Mouse (Mus musculus): Measurements from ENCODE around the gene Itgb3. TPM values are rescaled to one million over a fixed set of nuclear protein-coding genes. Genes with fewer than 3 reads are reported as not detected.
"Not testable (repeated sequence)": the region's sequence is repeated elsewhere in the genome, so short reads cannot be mapped to it uniquely, and the experiment has no call there.

The Itgb3 gene
- polyA plus RNA-seq (2012; ENCODE audit: insufficient read depth, insufficient read length, missing spikeins): 2.4 and 2.7 TPM in 2 replicates

DNA sequence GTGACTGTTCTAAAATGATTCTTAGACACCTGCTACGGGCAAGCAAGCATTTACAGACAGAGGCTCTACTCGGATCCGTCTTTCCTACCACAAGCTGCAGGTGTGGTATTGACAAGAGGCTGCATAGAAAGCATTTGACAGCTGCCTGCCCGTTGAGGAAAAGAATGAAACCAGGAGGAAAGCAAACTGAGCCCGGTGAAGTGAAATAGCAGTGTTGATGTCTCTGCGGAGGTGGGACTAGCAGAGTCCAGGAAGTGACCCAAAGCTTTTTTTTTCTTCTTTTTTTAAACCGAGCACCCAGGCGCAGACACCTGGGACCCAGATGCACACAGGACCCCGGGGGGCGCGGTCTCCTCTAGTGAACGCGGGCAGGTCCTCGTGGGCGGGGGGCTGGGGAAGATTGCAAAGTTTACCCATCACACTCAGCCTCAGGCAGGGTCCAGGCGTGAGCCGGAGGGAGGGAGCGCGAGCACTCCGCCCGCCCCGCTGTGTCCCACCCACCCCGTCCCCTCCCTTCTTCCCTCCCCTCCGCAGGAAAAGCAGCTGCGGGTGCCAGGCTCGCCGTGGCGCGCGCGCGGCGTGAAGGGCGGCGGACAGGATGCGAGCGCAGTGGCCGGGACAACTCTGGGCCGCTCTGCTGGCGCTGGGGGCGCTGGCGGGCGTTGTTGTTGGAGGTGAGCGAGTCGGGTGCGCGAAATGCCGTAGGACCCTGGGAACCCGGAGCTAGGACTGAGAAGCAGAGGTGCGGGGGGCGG is at the start of gene Itgb3:
Itgb3 (plus strand) TSS at position 510 of the 755 bp plus-strand sequence.
- Histone ChIP-seq H3K4me3 (ENCODE audit: insufficient read depth, low read length) (peak within 1 kb of the TSS; percentile 35), H3K27ac (ENCODE audit: insufficient read depth, low read depth, low read length) (no peak within 1 kb of the TSS), H3K4me1 (ENCODE audit: control insufficient read depth, insufficient read depth, low read length) (peaks cover 26% of the 10 kb centered on the region)
- no peak for TF ChIP-seq POLR2A (IDR thresholded peaks at IDR 0.05; ENCODE audit: borderline replicate concordance, low read depth, low read length)

DNA sequence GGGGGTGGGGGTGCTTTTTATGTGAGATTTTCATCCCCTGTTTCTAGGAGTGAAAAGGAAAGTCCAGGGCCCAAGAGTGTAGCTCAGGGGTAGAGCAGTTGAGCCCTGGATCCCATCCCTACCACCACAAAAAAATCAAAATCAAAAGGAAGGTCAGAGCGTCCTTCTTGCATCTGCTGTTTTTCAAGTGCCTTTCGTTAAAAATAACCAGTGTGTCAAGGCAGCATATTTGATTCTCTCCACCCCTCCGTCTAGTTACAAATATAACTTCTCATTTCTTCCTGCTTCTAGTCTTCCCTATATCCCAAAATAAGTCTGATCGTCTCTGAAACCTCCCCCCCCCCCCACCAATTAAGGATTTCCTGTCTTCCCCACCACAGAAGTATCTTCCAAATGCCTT is 49.7 kb upstream of the Itgb3 start:
- TF ChIP-seq CTCF (IDR thresholded peaks at IDR 0.05; ENCODE audit: low read depth, low read length): no peak
- no peak for TF ChIP-seq POLR2A (IDR thresholded peaks at IDR 0.05; ENCODE audit: borderline replicate concordance, low read depth, low read length)
- H3K4me3 ChIP-seq (ENCODE audit: insufficient read depth, low read length): no peak overlapping the region
- H3K4me1 ChIP-seq (ENCODE audit: control insufficient read depth, insufficient read depth, low read length): peaks cover 12% of the 10 kb centered on the region
- no peak overlapping the region for H3K27ac ChIP-seq (ENCODE audit: insufficient read depth, low read depth, low read length)

DNA sequence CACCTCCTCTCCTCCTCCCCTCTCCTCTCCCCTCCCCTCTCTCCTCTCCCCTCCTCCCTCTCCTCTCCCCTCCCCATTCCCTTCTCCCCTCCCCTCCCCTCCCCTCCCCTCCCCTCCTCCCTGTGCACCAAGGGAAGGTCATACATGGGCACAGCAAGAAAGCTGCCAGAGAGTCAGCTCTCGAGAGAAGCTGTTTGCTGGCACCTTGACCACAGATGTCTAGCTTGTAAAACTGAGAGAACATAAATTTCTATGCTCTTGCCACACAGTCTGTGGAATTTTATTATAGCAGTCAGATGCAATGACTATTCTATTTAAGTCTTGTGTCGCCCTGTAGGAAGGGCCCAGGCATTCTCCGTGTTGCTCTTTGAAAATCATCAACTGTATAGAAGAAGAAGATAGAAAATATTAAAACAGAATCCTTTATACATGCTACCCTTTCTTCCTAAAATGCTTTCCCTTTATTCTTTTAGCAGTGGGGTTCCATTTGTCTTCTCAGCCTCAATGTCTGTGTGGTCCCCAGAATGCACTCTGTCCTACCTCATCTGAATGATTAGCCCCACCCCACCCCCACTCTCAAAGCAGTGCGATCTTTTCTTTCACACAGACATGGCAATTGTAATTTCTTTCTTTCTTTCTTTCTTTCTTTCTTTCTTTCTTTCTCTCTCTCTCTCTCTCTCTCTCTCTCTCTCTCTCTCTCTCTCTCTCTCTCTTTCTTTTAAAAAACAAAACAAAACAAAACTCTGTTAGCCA is 49.0 kb upstream of the Itgb3 start:
- Histone ChIP-seq H3K4me3 (ENCODE audit: insufficient read depth, low read length) (no peak overlapping the region), H3K4me1 (ENCODE audit: control insufficient read depth, insufficient read depth, low read length) (peaks cover 12% of the 10 kb centered on the region), H3K27ac (ENCODE audit: insufficient read depth, low read depth, low read length) (no peak overlapping the region)
- no peak for TF ChIP-seq POLR2A (IDR thresholded peaks at IDR 0.05; ENCODE audit: borderline replicate concordance, low read depth, low read length)
- TF ChIP-seq CTCF (IDR thresholded peaks at IDR 0.05; ENCODE audit: low read depth, low read length): no peak

DNA sequence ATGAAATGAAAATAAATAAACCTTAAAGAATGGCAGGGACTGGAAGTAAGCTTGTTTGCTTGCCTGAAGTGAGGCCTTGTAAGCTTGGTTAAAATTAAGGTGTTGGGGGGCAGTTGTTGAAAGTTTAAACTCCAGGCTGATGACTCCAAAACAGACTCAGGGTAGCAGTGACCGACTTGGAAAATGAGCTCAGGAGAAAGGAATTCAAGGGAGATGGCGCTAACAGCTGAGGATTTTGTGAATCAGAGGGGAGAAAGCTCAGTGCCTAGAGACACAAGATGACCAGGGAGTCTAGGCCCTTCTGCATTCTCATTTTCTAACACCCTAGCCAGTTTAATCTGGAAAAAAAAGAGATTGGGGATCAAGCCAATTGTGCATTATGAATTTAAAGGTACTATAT is 46.8 kb upstream of the Itgb3 start:
- TF ChIP-seq POLR2A (IDR thresholded peaks at IDR 0.05; ENCODE audit: borderline replicate concordance, low read depth, low read length): no peak
- TF ChIP-seq CTCF (IDR thresholded peaks at IDR 0.05; ENCODE audit: low read depth, low read length): no peak
- H3K4me1 ChIP-seq (ENCODE audit: control insufficient read depth, insufficient read depth, low read length): peaks cover 20% of the 10 kb centered on the region
- H3K4me3 ChIP-seq (ENCODE audit: insufficient read depth, low read length): no peak overlapping the region
- no peak overlapping the region for H3K27ac ChIP-seq (ENCODE audit: insufficient read depth, low read depth, low read length)

DNA sequence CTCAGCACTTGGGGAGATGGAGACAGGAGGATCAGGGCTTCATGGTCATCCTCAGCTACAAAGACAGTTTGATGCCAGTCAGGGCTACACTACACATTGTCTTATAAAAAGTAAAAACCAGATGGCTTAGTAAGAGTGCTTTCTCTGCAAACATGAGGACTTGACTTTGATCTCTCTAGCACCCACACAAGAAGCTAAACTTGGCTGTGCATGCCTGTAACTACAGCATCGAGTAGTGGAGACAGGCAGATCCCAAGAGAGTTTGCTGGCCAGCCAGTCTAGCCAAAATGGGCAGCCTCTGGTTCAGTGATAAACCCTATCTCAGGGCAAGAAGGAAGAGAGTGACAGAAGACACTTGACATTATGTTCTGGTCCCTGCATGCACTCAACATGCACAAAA is 44.3 kb upstream of the Itgb3 start:
- Histone ChIP-seq H3K4me3 (ENCODE audit: insufficient read depth, low read length) (no peak overlapping the region), H3K27ac (ENCODE audit: insufficient read depth, low read depth, low read length) (no peak overlapping the region), H3K4me1 (ENCODE audit: control insufficient read depth, insufficient read depth, low read length) (peaks cover 12% of the 10 kb centered on the region)
- TF ChIP-seq CTCF (IDR thresholded peaks at IDR 0.05; ENCODE audit: low read depth, low read length): no peak
- TF ChIP-seq POLR2A (IDR thresholded peaks at IDR 0.05; ENCODE audit: borderline replicate concordance, low read depth, low read length): no peak

DNA sequence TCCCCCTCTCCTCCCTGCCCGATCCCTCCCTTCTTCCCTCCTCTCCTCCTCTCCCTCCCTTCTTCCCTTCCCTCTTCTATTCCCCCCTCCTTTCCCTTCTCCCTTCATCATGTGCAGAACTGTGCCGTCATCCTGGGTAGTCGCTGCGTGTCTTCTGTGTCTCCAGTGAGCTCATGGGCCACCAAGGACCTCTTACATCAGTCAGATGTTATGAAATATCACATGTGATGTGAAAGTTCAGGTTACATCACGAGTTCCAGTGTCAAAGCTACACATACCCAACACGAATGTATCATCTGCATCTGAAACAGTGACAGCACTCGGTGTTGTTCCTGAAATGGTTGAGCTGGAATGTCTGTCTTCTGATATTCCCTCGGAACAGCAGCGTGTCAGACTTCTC is 42.6 kb upstream of the Itgb3 start:
- Histone ChIP-seq H3K4me3 (ENCODE audit: insufficient read depth, low read length) (no peak overlapping the region), H3K4me1 (ENCODE audit: control insufficient read depth, insufficient read depth, low read length) (peaks cover 12% of the 10 kb centered on the region), H3K27ac (ENCODE audit: insufficient read depth, low read depth, low read length) (no peak overlapping the region)
- TF ChIP-seq CTCF (IDR thresholded peaks at IDR 0.05; ENCODE audit: low read depth, low read length) (no peak), POLR2A (IDR thresholded peaks at IDR 0.05; ENCODE audit: borderline replicate concordance, low read depth, low read length) (no peak)

DNA sequence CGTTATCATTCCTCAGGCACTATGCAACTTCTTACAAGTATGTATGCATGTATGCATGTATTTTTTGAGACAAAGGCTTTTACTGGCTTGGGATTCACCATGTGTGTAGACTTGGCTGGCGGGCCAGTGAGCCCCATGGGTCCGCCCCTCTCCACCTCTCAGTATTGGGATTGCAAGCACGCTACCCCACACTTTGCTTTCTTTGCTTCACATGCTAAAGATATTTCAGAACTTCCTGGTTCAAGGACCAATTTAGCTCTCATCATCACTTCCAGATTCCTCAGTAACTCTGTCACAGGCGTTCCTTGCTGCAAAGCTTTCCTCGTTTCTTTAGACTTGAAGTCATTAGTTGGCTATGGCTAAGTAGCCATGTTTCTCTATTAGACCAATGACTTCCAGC is 41.7 kb upstream of the Itgb3 start:
- H3K27ac ChIP-seq (ENCODE audit: insufficient read depth, low read depth, low read length): no peak overlapping the region
- peaks cover 12% of the 10 kb centered on the region for H3K4me1 ChIP-seq (ENCODE audit: control insufficient read depth, insufficient read depth, low read length)
- no peak for TF ChIP-seq POLR2A (IDR thresholded peaks at IDR 0.05; ENCODE audit: borderline replicate concordance, low read depth, low read length)
- TF ChIP-seq CTCF (IDR thresholded peaks at IDR 0.05; ENCODE audit: low read depth, low read length): no peak
- H3K4me3 ChIP-seq (ENCODE audit: insufficient read depth, low read length): no peak overlapping the region

DNA sequence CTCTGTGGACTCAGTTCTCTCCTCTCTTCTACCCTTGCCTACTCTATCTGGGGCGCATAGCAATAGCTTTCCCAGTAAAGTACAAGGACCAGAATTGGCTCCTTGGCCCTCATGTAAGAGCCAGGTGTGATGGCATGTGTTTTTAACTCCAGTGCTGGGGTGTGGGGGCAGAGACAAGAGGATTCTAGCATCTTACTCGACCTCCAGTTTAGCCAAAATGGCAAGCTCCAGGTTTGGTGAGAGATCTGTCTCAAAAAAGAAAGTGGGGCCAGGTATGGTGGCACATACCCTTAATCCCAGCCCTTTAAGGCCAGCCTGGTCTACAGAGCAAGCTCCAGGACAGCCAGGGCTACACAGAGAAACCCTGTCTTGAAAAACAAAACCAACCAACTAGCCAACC is 41.0 kb upstream of the Itgb3 start:
- TF ChIP-seq POLR2A (IDR thresholded peaks at IDR 0.05; ENCODE audit: borderline replicate concordance, low read depth, low read length) (no peak), CTCF (IDR thresholded peaks at IDR 0.05; ENCODE audit: low read depth, low read length) (no peak)
- no peak overlapping the region for H3K4me3 ChIP-seq (ENCODE audit: insufficient read depth, low read length)
- no peak overlapping the region for H3K27ac ChIP-seq (ENCODE audit: insufficient read depth, low read depth, low read length)
- H3K4me1 ChIP-seq (ENCODE audit: control insufficient read depth, insufficient read depth, low read length): peaks cover 12% of the 10 kb centered on the region

DNA sequence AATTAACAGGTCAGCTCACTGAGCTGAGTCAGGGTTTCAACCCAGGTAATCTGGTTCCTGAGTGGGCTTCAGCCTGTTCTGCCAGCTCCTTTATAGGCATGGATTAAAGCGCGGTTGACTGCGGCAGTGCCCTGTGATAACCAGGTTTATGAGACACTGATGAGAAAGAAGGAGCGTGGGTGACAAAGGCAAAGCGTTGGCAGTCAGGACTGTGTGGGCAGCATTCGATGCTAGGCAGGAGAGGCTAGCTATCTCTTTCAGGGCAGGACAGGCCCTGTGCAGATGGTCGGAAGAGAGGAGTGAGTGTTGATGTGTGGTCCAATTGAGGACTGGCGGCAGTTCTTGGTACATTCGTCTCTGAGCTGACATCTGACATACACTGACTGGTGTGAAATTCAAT is 40.1 kb upstream of the Itgb3 start:
- H3K4me1 ChIP-seq (ENCODE audit: control insufficient read depth, insufficient read depth, low read length): peaks cover 12% of the 10 kb centered on the region
- no peak overlapping the region for H3K27ac ChIP-seq (ENCODE audit: insufficient read depth, low read depth, low read length)
- no peak overlapping the region for H3K4me3 ChIP-seq (ENCODE audit: insufficient read depth, low read length)
- TF ChIP-seq CTCF (IDR thresholded peaks at IDR 0.05; ENCODE audit: low read depth, low read length): no peak
- no peak for TF ChIP-seq POLR2A (IDR thresholded peaks at IDR 0.05; ENCODE audit: borderline replicate concordance, low read depth, low read length)

DNA sequence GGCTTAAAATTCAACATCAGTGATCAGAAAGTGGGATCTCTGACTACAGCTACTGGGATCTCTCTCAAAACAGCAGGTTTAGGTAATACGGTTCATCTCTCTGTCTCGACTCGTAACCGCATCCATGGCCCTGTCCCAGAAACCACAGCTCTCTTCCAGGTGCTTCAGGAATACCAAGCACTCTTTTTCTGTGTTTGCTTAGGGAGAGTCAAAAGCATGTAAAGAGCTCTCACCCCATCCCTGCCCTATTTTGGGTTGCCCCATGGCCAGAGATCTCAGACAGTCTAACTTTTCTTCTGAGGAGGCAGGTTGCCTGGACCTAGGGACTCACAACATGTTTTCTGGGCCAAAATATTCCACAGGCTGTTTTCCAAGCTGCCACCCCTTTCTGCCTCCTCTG is 39.5 kb upstream of the Itgb3 start:
- H3K27ac ChIP-seq (ENCODE audit: insufficient read depth, low read depth, low read length): no peak overlapping the region
- H3K4me1 ChIP-seq (ENCODE audit: control insufficient read depth, insufficient read depth, low read length): peaks cover 12% of the 10 kb centered on the region
- TF ChIP-seq CTCF (IDR thresholded peaks at IDR 0.05; ENCODE audit: low read depth, low read length) (no peak), POLR2A (IDR thresholded peaks at IDR 0.05; ENCODE audit: borderline replicate concordance, low read depth, low read length) (no peak)
- H3K4me3 ChIP-seq (ENCODE audit: insufficient read depth, low read length): no peak overlapping the region

DNA sequence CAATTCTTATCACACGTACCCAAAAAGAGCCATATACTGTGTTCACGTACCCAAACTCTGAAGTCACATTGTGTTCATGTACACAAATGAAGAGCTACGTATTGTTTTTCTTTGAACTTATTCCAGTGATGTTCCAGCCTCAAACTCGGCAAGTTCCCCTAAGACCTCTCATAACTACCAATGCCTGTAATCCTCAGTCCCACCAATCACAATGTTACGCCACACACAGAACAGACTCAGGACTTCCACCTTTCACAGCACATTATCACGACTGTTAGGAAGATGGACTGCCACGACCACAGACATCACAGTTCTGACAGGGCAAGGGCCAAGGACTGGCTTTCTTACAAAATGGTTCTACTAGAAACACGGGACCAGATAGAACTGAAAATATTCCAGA is 37.3 kb upstream of the Itgb3 start:
- H3K27ac ChIP-seq (ENCODE audit: insufficient read depth, low read depth, low read length); H3K4me3 ChIP-seq (ENCODE audit: insufficient read depth, low read length); H3K4me1 ChIP-seq (ENCODE audit: control insufficient read depth, insufficient read depth, low read length): not testable (repeated sequence)

DNA sequence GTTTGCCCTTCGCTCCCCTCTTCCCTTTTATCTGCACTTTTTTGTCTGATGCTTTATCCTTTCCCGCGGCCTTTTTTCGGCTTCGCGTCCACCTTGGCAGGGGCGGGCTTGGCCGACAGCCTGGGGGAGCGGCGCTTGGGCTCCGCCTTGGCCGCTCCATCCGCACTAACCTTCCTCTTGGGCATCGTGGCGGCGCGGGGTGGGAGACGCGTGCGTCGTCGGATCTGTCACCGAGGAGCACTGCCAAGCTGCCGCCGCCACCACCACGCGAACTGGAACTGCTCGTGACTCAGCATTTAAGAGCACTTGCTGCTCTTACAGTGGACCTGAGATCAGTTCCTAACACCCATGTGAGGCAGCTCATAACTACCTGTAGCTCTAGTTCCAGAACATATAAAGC is 36.4 kb upstream of the Itgb3 start:
- not testable (repeated sequence) for H3K4me1 ChIP-seq (ENCODE audit: control insufficient read depth, insufficient read depth, low read length); H3K4me3 ChIP-seq (ENCODE audit: insufficient read depth, low read length); H3K27ac ChIP-seq (ENCODE audit: insufficient read depth, low read depth, low read length)

All from bone marrow macrophage, adult 2 months (primary cell).